Mouse (Mus musculus): Measurements from ENCODE around the gene Hist1h2bk.

Gene Hist1h2bk

DNA sequence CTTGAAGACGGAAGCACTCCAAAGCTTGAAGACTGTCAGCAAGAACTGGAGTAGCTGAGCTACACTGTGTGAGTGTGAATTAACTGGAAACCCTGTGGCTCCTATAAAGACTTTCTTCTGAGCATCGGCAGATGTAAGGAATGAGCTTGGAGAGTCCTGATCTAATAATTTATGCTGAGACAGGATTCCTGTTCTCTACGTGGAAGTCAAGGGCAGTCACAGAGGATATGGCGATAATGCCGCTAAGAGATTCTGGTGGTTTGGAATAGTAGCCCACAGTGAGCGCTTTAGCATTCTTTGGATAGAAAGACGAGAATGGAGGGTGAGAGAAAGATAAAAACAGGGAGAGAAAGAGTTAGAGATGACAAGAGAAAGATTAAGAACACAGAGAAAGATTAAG, 27.8 kb upstream of the Hist1h2bk start:
- in situ Hi-C loops (cut with MboI; ENCODE audit: low pct_unique_long_range_greater_than_20kb in 1 of 2, low sequenced_read_pairs in 2 of 2, unreplicated experiment in 1 of 2) = loop anchor here (25.0 kb wide), 2 partner anchors 746 to 771 kb away; no protein-coding TSS in a partner anchor

DNA sequence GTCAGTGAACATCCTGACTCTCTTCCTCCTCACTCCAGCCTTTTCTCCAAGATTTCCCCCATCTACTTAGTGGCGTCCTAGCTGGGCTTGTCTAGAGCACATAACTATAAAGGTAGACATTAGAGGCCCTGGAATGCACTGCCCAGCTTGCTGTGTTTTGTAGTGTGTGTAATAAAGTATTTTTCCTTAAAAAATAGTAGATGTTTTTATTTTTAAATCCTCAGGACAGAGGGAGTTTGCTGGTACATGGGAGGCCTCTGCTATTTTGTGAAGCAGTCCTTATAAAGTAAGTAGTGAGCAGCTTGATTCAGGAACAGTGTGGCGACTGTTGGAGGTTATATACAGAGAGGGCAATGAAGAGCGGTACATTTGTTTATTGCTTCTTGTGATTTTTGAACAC, 27.0 kb upstream of the Hist1h2bk start:
- in situ Hi-C loops (cut with MboI; ENCODE audit: low pct_unique_long_range_greater_than_20kb in 1 of 2, low sequenced_read_pairs in 2 of 2, unreplicated experiment in 1 of 2) = loop anchor here (25.0 kb wide), 2 partner anchors 746 to 771 kb away; no protein-coding TSS in a partner anchor

DNA sequence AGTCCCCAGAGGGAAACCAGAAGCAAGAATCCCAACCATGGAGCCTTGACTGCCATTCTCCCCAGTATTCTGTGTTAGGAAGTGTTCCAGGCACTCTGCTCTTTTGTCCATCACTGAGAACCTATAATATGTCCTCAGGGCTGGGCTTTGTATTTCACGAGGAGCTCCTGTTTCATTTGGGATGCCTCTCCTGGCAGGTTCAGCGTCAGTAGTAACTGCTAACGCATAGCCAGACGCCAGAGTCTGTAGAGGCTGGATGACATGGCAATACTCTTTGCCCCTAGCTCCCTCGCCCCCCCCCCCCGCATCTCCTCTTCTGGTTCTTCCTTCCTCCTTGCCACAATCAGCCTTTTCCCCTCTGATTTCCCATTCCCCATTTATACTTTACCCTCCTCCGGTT, 26.0 kb upstream of the Hist1h2bk start, which contains the start of gene Prss16:
Prss16 (minus strand) TSS at position 101 of the 400 bp plus-strand sequence.
- in situ Hi-C loops (cut with MboI; ENCODE audit: low pct_unique_long_range_greater_than_20kb in 1 of 2, low sequenced_read_pairs in 2 of 2, unreplicated experiment in 1 of 2) = loop anchor here (25.0 kb wide), 2 partner anchors 747 to 772 kb away; no protein-coding TSS in a partner anchor

DNA sequence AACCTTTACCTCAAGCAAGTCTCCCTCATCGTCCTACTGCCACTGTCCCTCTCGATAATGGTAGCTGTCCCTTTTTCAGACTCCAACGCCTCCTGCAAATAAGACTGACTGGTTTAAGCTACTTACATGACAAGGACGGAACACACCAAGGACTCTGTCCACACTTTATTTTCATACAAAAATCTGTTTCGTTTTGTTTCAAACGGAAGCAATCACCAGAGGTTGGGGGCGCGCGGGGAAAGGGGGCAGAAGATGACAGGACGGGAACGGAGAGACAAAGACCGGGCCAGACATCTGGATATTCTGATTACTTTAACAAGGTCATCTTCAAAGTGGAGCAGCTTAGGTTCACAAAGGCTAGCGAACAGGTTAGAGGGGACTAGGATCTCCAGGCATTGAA, 22.0 kb upstream of the Hist1h2bk start:
- in situ Hi-C loops (cut with MboI; ENCODE audit: low pct_unique_long_range_greater_than_20kb in 1 of 2, low sequenced_read_pairs in 2 of 2, unreplicated experiment in 1 of 2) = loop anchor here (25.0 kb wide), 2 partner anchors 751 to 776 kb away; no protein-coding TSS in a partner anchor

DNA sequence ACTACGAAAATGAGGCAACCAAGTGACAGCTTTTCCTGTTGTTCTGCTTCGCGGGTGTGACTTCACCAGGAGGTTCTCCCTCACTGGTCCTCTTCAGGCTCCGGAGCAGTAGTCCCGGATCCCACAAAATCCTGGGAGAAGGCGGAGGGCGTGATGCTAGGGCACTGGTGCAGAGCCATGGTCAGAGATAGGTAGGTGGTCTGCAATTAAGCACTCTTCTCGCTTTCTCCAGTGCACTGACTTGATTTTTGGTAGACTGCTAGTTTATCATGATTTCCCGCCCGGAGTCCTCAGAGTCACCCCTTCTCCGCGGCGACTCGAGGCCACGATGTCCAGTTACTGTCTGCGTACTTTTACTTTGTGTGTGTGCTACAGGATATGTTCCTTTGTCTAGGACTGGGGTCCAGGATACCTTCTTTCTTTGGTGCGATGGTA, 21.2 kb upstream of the Hist1h2bk start:
- in situ Hi-C loops (cut with MboI; ENCODE audit: low pct_unique_long_range_greater_than_20kb in 1 of 2, low sequenced_read_pairs in 2 of 2, unreplicated experiment in 1 of 2) = loop anchor here (25.0 kb wide), 2 partner anchors 752 to 777 kb away; no protein-coding TSS in a partner anchor

DNA sequence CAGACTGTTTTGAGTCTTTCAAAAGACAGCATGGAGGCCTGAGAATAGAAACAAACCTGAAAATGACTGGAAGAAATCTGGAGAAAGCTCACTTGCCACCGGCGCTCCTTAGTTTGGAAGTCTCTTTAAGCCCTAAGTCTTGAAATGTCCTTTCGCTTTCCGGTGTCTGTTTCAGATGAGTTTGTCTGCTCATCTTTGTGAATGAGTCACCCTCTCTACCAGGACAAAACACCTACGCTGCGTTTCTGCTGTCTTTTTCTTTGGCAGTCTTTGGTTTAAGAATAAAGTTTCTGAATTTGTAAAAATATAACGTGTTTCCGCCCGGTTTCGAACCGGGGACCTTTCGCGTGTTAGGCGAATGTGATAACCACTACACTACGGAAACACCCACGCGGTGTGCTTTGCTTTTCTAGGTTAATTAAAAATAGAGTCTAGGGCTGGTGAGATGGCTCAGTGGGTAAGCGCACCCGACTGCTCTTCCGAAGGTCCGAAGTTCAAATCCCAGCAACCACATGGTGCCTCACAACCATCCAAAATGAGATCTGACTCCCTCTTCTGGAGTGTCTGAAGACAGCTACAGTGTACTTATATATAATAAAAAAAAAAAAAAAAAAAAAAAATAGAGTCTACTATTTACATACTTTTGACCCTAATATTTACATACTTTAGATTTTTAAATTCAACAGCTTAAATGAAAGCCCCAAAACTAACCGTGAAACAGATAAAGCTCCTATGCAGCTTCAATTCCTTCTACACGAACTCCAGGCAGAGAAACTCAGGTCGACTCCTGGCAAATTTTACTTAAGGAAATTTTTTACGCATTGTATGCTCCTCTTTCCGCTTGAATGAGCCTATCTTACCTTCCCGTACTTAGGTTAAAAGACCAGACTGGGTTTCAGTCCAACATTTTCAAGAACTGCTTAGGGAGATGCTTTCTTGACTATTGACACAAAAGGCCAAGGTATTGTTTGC, 19.9 kb upstream of the Hist1h2bk start:
- in situ Hi-C loops (cut with MboI; ENCODE audit: low pct_unique_long_range_greater_than_20kb in 1 of 2, low sequenced_read_pairs in 2 of 2, unreplicated experiment in 1 of 2) = loop anchor here (25.0 kb wide), 2 partner anchors 753 to 778 kb away; no protein-coding TSS in a partner anchor

GRCm38 (mm10) chr13:22019934-22020835, 15.5 kb upstream of the Hist1h2bk start:
- in situ Hi-C loops (cut with MboI; ENCODE audit: low pct_unique_long_range_greater_than_20kb in 1 of 2, low sequenced_read_pairs in 2 of 2, unreplicated experiment in 1 of 2) = loop anchor here (5.0 to 25.0 kb wide), 5 partner anchors 45 to 783 kb away; no protein-coding TSS in a partner anchor

DNA sequence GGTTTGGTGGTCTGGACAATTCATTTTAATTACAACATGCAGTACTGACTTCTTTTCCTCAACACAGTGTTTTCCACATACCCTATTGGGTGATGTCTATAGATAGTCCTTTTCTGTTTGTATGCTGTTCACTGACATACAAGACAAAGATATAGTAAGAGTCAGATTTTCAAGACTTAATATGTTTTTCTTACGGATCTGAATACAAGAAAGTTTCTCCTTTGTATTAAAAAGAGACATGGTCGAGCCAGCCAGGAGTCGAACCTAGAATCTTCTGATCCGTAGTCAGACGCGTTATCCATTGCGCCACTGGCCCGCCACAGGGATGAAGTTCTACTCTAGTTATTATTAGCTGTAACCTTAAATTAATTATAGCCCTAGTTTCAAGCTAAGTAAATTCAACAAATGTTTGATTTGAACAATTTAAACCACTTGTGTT, 14.8 kb upstream of the Hist1h2bk start:
- in situ Hi-C loops (cut with MboI; ENCODE audit: low pct_unique_long_range_greater_than_20kb in 1 of 2, low sequenced_read_pairs in 2 of 2, unreplicated experiment in 1 of 2) = loop anchor here (5.0 to 25.0 kb wide), 5 partner anchors 46 to 784 kb away; no protein-coding TSS in a partner anchor

DNA sequence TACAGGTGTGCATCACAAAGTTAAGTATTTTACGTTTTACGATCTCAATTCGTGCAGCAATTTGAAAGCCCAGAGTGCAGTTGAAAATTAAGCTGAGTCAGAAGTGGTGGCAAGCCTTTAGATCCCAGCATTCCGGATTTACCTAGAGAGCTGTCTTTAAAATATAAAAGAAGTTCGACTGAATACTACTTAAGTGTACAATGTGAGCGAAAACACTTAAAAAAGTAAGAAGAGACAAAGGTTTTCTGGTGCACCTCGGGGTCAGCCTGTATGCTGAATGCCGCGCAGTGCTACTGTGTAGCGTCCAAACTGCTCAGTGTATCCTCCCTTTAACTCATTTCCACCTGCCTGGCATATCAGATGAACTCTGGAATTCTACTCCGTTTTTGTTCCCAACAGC, 14.1 kb upstream of the Hist1h2bk start:
- in situ Hi-C loops (cut with MboI; ENCODE audit: low pct_unique_long_range_greater_than_20kb in 1 of 2, low sequenced_read_pairs in 2 of 2, unreplicated experiment in 1 of 2) = loop anchor here (5.0 to 25.0 kb wide), 5 partner anchors 47 to 784 kb away; no protein-coding TSS in a partner anchor

DNA sequence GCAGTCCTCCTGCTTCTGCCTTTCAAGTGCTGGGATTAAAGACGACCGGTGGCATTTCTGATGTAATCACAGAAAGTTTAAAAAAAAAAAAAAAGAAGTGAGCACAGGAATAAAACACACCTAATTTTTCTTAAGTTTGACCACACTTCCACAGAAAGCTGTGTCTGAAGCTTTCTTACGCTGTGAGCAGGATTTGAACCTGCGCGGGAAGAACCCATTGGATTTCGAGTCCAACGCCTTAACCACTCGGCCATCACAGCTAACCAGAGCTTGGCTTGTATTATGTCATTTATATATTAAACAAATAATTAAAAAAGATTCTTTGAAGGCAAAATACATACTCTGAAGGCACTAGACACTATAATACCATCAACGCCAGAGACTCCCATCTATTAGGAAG, 13.4 kb upstream of the Hist1h2bk start:
- in situ Hi-C loops (cut with MboI; ENCODE audit: low pct_unique_long_range_greater_than_20kb in 1 of 2, low sequenced_read_pairs in 2 of 2, unreplicated experiment in 1 of 2) = loop anchor here (5.0 to 25.0 kb wide), 5 partner anchors 47 to 785 kb away; no protein-coding TSS in a partner anchor

- in situ Hi-C loops (cut with MboI; ENCODE audit: low pct_unique_long_range_greater_than_20kb in 1 of 2, low sequenced_read_pairs in 2 of 2, unreplicated experiment in 1 of 2) = loop anchor here (5.0 to 25.0 kb wide), 5 partner anchors 52 to 1711 kb away; partner anchors contain the start of genes Hist1h1c (in 1 of the 2), Hist1h2bb (in 1 of the 2) and Hist1h3c (in 1 of the 2)
Observed at GRCm38 (mm10) chr13:22026058-22027031, 9.3 kb upstream of the Hist1h2bk start.

GRCm38 (mm10) chr13:22028673-22029460, 6.8 kb upstream of the Hist1h2bk start:
- in situ Hi-C loops (cut with MboI; ENCODE audit: low pct_unique_long_range_greater_than_20kb in 1 of 2, low sequenced_read_pairs in 2 of 2, unreplicated experiment in 1 of 2) = loop anchor here (5.0 to 25.0 kb wide), 5 partner anchors 54 to 1708 kb away; partner anchors contain the start of genes Hist1h1c (in 1 of the 2), Hist1h2bb (in 1 of the 2) and Hist1h3c (in 1 of the 2)

DNA sequence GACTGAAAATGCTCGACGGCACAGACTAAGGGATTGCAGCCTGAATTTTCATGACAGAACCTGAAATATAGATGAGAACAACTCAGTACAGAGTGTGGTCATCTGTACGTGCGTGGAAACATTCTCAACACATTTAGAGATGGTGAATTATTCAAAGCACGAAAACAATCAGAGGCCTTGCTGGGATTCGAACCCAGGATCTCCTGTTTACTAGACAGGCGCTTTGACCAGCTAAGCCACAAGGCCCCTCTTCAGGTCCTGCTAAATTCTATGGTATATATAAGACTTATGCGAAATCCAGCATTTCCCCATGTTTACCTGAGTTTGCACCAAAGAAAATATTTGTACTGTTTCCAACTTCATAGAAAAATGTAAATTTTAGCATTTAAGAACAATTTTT, 5.7 kb upstream of the Hist1h2bk start:
- in situ Hi-C loops (cut with MboI; ENCODE audit: low pct_unique_long_range_greater_than_20kb in 1 of 2, low sequenced_read_pairs in 2 of 2, unreplicated experiment in 1 of 2) = loop anchor here (5.0 to 25.0 kb wide), 7 partner anchors 55 to 1707 kb away; partner anchors contain the start of genes Hist1h1c (in 1 of the 2), Hist1h2ai (in 1 of the 2), Hist1h2bb (in 1 of the 2) and Hist1h2bl (in 1 of the 2)

DNA sequence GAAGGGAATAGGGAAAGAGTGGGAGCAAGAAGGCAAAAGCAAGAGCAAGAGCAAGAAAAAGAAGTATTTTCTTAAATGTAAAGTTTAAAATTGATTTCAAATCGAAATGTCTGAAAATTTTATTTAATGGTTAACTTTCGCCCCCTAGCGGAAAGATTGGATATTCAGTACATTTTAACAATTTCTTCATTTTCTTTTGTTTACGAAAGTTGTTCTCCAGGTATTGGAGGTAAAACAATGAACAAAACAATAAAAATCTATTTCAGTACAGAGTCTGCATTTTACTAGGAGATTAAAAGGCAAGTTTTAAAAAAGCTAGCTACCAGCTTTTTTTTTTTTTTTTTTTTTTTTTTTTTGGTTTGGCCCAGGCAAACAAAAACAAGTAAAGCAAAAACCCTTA, 5.2 kb upstream of the Hist1h2bk start:
- in situ Hi-C loops (cut with MboI; ENCODE audit: low pct_unique_long_range_greater_than_20kb in 1 of 2, low sequenced_read_pairs in 2 of 2, unreplicated experiment in 1 of 2) = loop anchor here (5.0 to 25.0 kb wide), 5 partner anchors 103 to 1707 kb away; partner anchors contain the start of genes Hist1h1c (in 1 of the 2), Hist1h2ai (in 1 of the 2), Hist1h2bb (in 1 of the 2) and Hist1h2bl (in 1 of the 2)

- in situ Hi-C loops (cut with MboI; ENCODE audit: low pct_unique_long_range_greater_than_20kb in 1 of 2, low sequenced_read_pairs in 2 of 2, unreplicated experiment in 1 of 2) = loop anchor here (5.0 to 25.0 kb wide), 5 partner anchors 107 to 1703 kb away; partner anchors contain the start of genes Hist1h1c (in 1 of the 2), Hist1h2ai (in 1 of the 2), Hist1h2bb (in 1 of the 2) and Hist1h2bl (in 1 of the 2)
Observed at GRCm38 (mm10) chr13:22033741-22034442, 1.8 kb upstream of the Hist1h2bk start.

Data from mouse embryonic stem cell (cell line).